Mouse (Mus musculus) stomach, postnatal 0 days (tissue): ENCODE data around the gene Myh7.

Experiments used
- CTCF ChIP-seq: IDR thresholded peaks from 2 replicates; pipeline ENCODE4 v1.5.1; 2016; ENCODE audit warnings: antibody characterized with exemption, low read depth, mild to moderate bottlenecking, moderate library complexity
- EP300 ChIP-seq: optimal IDR thresholded peaks from 2 replicates; pipeline ENCODE3; 2016; ENCODE audit warnings: antibody characterized with exemption

DNA sequence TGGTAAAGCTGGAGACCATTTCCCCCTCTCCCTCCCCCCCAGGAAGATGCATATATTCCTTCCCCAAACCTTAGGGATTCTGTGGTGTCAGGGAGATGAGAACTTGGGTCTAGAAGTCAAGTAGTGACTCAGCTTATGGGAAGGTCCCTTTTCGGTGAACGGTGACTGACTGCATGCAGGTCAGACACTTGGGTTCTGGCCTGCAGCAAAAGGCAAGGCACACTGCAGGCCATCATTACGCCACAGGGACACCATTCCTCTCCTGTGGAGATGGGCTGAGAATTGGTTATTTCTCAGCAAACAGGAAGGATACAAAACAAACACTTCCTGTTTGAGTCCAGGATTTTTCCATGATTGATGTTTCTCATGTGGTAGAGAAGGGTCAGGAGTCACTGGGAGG is 35.2 kb downstream of the Myh7 start:
- TF ChIP-seq CTCF (no peak), EP300 (no peak)
